In the genomic region with DNA sequence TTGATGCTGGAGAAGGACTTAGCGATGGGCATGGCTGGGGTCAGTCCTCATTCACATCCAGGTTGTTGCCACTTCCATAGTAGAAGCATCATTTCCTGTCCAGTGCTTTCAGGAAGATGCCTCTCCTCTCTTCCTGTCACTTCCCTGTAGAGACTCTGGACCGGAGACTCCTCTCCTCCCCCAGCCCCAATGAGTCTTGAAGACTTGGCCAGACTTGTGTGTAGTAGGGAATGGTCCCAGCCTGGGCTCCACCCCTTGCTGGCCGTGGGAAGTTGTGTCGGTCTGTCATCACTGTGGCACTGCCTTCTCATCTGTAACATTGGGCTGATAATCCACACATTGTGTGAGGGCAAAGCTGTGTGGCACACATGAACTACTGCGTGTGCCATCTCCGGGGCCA, we compare ENCODE assay signal across 7 mouse cellular contexts. TPM values are rescaled to one million over a fixed set of nuclear protein-coding genes. Genes with fewer than 3 reads are reported as not detected.
DNase-seq lines count a peak whose midpoint lies in the region; ATAC-seq and TF ChIP-seq lines count a peak whose summit lies in the region.

No protein-coding gene starts in this region.

- H3K36me3 ChIP-seq in lung, embryonic 14.5 days (ENCODE audit: insufficient read depth), result peaks cover 20% of the 10 kb centered on the region; the same call in 1 of the 2 replicates
- H3K36me3 ChIP-seq in embryonic facial prominence, embryonic 14.5 days (ENCODE audit: control insufficient read depth, insufficient read depth, low read length), result peaks cover 23% of the 10 kb centered on the region; the same call in 1 of the 2 replicates
- no peaks in the 10 kb centered on the region for H3K36me3 ChIP-seq in hindbrain, embryonic 14.5 days (replicated peaks; ENCODE audit: control insufficient read depth, insufficient read depth)

- H3K9me3 ChIP-seq in lung, embryonic 14.5 days (ENCODE audit: low read depth, low read length), result no peaks in the 10 kb centered on the region
- no peaks in the 10 kb centered on the region for H3K9me3 ChIP-seq in embryonic facial prominence, embryonic 14.5 days (ENCODE audit: control insufficient read depth, low read length)
- H3K9me3 ChIP-seq in hindbrain, embryonic 14.5 days (ENCODE audit: control insufficient read depth, low read length), result no peaks in the 10 kb centered on the region

- peak overlapping the region; percentile 36; the same call in 1 of the 2 replicates for H3K4me2 ChIP-seq in lung, embryonic 14.5 days
- H3K4me2 ChIP-seq in embryonic facial prominence, embryonic 14.5 days (ENCODE audit: low read depth, low read length), result no peak overlapping the region
- no peak overlapping the region for H3K4me2 ChIP-seq in hindbrain, embryonic 14.5 days (replicated peaks)

- H3K27ac ChIP-seq in lung, embryonic 14.5 days (ENCODE audit: low read depth), result peak overlapping the region; percentile 81
- peak overlapping the region; percentile 68; the same call in 1 of the 2 replicates for H3K27ac ChIP-seq in embryonic facial prominence, embryonic 14.5 days (replicated peaks; ENCODE audit: low read depth, low read length)
- 0 out of 2 replicates have a peak overlapping the region, but pooled peaks have one; percentile 44 for H3K27ac ChIP-seq in hindbrain, embryonic 14.5 days

- DNase-seq in lung, embryonic 14.5 days, result peak; percentile 30
- DNase-seq in lung, adult 18-20 months, result no peak
- DNase-seq in embryonic facial prominence, embryonic 14.5 days (ENCODE audit: low spot score), result no peak
- no peak for DNase-seq in hindbrain, embryonic 14.5 days (ENCODE audit: low spot score)
- DNase-seq in lung, postnatal 4 days, result peak; percentile 60 to 75
- no peak for DNase-seq in retina, embryonic 14.5 days (ENCODE audit: low spot score)
- DNase-seq in T-cell, adult 2 months (ENCODE audit: low spot score), result no peak

- no peaks in the 10 kb centered on the region for H3K27me3 ChIP-seq in lung, embryonic 14.5 days (ENCODE audit: insufficient read depth, low read length)
- H3K27me3 ChIP-seq in embryonic facial prominence, embryonic 14.5 days (replicated peaks; ENCODE audit: control insufficient read depth, insufficient read depth, low read length), result no peaks in the 10 kb centered on the region
- H3K27me3 ChIP-seq in hindbrain, embryonic 14.5 days (ENCODE audit: control insufficient read depth, insufficient read depth, low read length), result no peaks in the 10 kb centered on the region

- peaks cover 20% of the 10 kb centered on the region for H3K4me1 ChIP-seq in lung, embryonic 14.5 days (ENCODE audit: insufficient read depth)
- 0 out of 2 replicates have a peak, but pooled peaks cover 8% of the 10 kb centered on the region for H3K4me1 ChIP-seq in embryonic facial prominence, embryonic 14.5 days (ENCODE audit: control insufficient read depth, insufficient read depth, low read length)
- peaks cover 18% of the 10 kb centered on the region for H3K4me1 ChIP-seq in hindbrain, embryonic 14.5 days (replicated peaks; ENCODE audit: control insufficient read depth, insufficient read depth, low read length)

- 71% methylated on average over 6 of the region's 6 CpGs for WGBS in lung, embryonic 14.5 days
- WGBS in embryonic facial prominence, embryonic 14.5 days, result 86% methylated on average over 6 of the region's 6 CpGs
- WGBS in hindbrain, embryonic 14.5 days, result 89% methylated on average over 6 of the region's 6 CpGs

- H3K9ac ChIP-seq in lung, embryonic 14.5 days, result no peak overlapping the region
- no peak overlapping the region for H3K9ac ChIP-seq in embryonic facial prominence, embryonic 14.5 days (ENCODE audit: low read depth, low read length)
- no peak overlapping the region for H3K9ac ChIP-seq in hindbrain, embryonic 14.5 days

- no peak overlapping the region for H3K4me3 ChIP-seq in lung, embryonic 14.5 days (ENCODE audit: low read depth, low read length)
- H3K4me3 ChIP-seq in embryonic facial prominence, embryonic 14.5 days (ENCODE audit: low read depth, low read length), result no peak overlapping the region
- H3K4me3 ChIP-seq in hindbrain, embryonic 14.5 days (replicated peaks; ENCODE audit: low read length), result no peak overlapping the region

- no peak for TF ChIP-seq CTCF in lung, embryonic 14.5 days (IDR thresholded peaks at IDR 0.05; ENCODE audit: low read depth)

- no peak for ATAC-seq in lung, embryonic 14.5 days (ENCODE audit: insufficient read depth)
- ATAC-seq in embryonic facial prominence, embryonic 14.5 days (ENCODE audit: low read depth), result no peak
- ATAC-seq in hindbrain, embryonic 14.5 days (ENCODE audit: low FRiP score), result no peak

RNA-seq across cellular contexts. Expression of a gene that starts 21.7 kb away (rescaled TPM):
- polyA plus RNA-seq in lung, embryonic 14.5 days (2014; fragmentation: Nextera tagmentation; extraction: Ambion mirVana), result 19.7 and 24.5 TPM in 2 replicates
- 25.4 and 27.3 TPM in 2 replicates for polyA plus RNA-seq in embryonic facial prominence, embryonic 14.5 days (2014; fragmentation: Nextera tagmentation; extraction: Ambion mirVana)
- 31.5 and 31.6 TPM in 2 replicates for polyA plus RNA-seq in hindbrain, embryonic 14.5 days (2014; fragmentation: Nextera tagmentation; extraction: Ambion mirVana)

RNA-seq across cellular contexts. Expression of a gene that starts 22.3 kb away (rescaled TPM):
- polyA plus RNA-seq in lung, embryonic 14.5 days (2014; fragmentation: Nextera tagmentation; extraction: Ambion mirVana), result 125 and 127 TPM in 2 replicates
- 149 and 164 TPM in 2 replicates for polyA plus RNA-seq in embryonic facial prominence, embryonic 14.5 days (2014; fragmentation: Nextera tagmentation; extraction: Ambion mirVana)
- polyA plus RNA-seq in hindbrain, embryonic 14.5 days (2014; fragmentation: Nextera tagmentation; extraction: Ambion mirVana), result 110 and 119 TPM in 2 replicates

Comparison
In these comparisons a context has a peak if more than half of its experiments do, and no peak if none do; other contexts are left out.
1. DNase-seq: peak in lung, embryonic 14.5 days (single experiment) and lung, postnatal 4 days (2 of 2); none in lung, adult 18-20 months (0 of 2), embryonic facial prominence, embryonic 14.5 days (single experiment), hindbrain, embryonic 14.5 days (single experiment), retina, embryonic 14.5 days (single experiment) and T-cell, adult 2 months (single experiment).
2. Peak in every context shown above with its lines, with median percentiles within 50 percentile points of each other: H3K27ac ChIP-seq.